Mouse (Mus musculus) spleen, adult 2 months (tissue): ENCODE measurements around the gene Shld1.

Source experiments
- CTCF ChIP-seq: fragments of 200-500 bp; IDR thresholded peaks from 2 replicates; pipeline ENCODE4 v1.5.1; 2011; ENCODE audit warnings: mild to moderate bottlenecking, inconsistent platforms; ENCODE audit not compliant: insufficient read depth, insufficient read length, insufficient replicate concordance; ENCODE audit errors: extremely low read depth
- POLR2A ChIP-seq: fragments of 200-500 bp; IDR thresholded peaks from 2 replicates; pipeline ENCODE4 v1.6.1; 2011; ENCODE audit warnings: low read depth, low read length, inconsistent platforms

DNA sequence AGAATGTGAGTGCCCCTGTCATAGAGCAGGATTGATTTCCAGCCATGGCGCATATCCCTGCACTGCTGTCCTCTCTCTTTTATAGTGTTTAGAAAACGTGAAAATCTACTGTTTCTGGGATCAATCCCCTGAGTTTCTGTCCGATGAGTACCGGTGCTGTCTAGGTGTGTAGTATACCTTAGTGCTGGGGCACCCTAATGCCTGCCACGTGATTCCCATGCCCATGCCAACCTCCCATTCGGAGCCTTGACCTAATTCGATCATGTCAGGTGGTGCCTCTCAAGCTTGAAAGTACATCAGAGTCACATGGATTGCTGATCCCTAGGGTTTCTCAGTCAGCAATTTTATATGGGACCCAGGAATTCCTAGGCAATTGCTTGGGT, 107.5 kb downstream of the Shld1 start:
- TF ChIP-seq POLR2A (no peak), CTCF (no peak)
